Mouse (Mus musculus) neural tube, embryonic 12.5 days (tissue): ENCODE measurements around the gene Gcdh. TPM values are rescaled to one million over a fixed set of nuclear protein-coding genes. Genes with fewer than 3 reads are reported as not detected.

Experiments
- ATAC-seq: fragments of 200-750 bp; cut with Nextera tagmentation; 2 replicates; pipeline ENCODE4 v1.8.0; 2017; ENCODE audit warnings: low read depth, mild to moderate bottlenecking, moderate TSS enrichment, moderate library complexity; ENCODE audit not compliant: low FRiP score
- H3K27ac ChIP-seq: fragments of 300-500 bp; sonication (generic); 2 replicates; pipeline ENCODE4 v1.5.1; 2016
- H3K27me3 ChIP-seq: fragments of 300-500 bp; sonication (generic); replicated peaks from 2 replicates; pipeline ENCODE4 v1.6.1; 2016; ENCODE audit warnings: mild to moderate bottlenecking
- H3K36me3 ChIP-seq: fragments of 300-500 bp; sonication (generic); 2 replicates; pipeline ENCODE4 v1.6.1; 2016; ENCODE audit warnings: mild to moderate bottlenecking
- H3K4me1 ChIP-seq: fragments of 300-500 bp; sonication (generic); 2 replicates; pipeline ENCODE4 v1.6.1; 2016
- H3K4me2 ChIP-seq: fragments of 300-500 bp; sonication (generic); replicated peaks from 2 replicates; pipeline ENCODE4 v1.6.1; 2016; ENCODE audit warnings: mild to moderate bottlenecking
- H3K4me3 ChIP-seq: fragments of 300-500 bp; sonication (generic); 2 replicates; pipeline ENCODE4 v1.5.1; 2016
- H3K9ac ChIP-seq: fragments of 300-500 bp; sonication (generic); 2 replicates; pipeline ENCODE4 v1.6.1; 2016; ENCODE audit warnings: mild to moderate bottlenecking
- H3K9me3 ChIP-seq: fragments of 300-500 bp; sonication (generic); 2 replicates; pipeline ENCODE4 v1.6.1; 2016; ENCODE audit warnings: mild to moderate bottlenecking
- WGBS: fragments of 180-500 bp; shearing (Covaris S2); methylation state at CpG from one replicate; pipeline ENCODE4 v1.1.7; 2016; 5-methylcytosine and 5-hydroxymethylcytosine counted together
- polyA plus RNA-seq: library from polyadenylated mRNA; unstranded; fragments of >200 nt; fragmentation: Nextera tagmentation; extraction: Ambion mirVana; gene quantifications from 2 replicates; pipeline ENCODE4 v1.2.1, GENCODE M21; 2016

The Gcdh gene
- polyA plus RNA-seq, 1 experiment from 2014 or later, result 37.0 TPM

DNA sequence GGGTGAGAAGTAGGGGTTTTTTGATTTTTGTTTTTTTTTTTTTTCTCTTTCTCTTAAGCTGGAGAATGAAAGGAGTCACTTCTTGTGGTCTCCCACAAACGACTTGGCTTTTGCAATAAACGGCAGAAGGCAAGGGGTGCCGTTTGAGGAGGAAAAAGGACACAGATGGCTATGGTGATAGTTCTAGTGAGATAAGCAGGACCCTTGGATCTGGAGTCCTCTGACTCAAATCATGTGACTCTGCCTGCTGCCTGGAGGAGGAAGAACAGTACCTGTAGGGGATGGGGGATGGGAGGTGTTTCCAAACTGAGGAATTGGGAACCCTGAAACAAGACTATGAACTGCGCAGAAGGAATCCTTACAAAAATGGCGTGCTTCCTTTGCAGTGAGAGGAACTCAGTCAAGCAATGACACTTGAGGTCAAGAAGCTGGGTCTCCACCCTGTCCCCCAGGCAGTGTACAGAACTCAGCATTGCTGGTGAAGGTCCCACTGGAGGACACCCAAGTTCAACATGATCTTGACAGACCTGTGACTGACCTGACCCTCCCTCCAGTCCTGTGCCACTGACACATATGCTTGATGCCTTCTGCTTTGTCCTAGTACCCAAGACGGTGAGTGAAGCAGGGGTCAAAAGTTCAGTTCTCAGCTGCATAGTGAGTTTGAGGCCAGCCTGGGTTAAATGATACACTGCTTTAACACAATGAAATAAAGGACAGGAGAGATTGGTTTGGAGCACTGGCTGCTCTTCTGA is 45.9 kb downstream of the Gcdh start:
- Histone ChIP-seq H3K4me3 (no peak overlapping the region; the same call in 1 of the 2 replicates), H3K27me3 (no peaks in the 10 kb centered on the region), H3K9me3 (no peaks in the 10 kb centered on the region), H3K36me3 (peaks cover 22% of the 10 kb centered on the region), H3K27ac (no peak overlapping the region), H3K4me2 (peak overlapping the region; percentile 86), H3K4me1 (peaks cover 31% of the 10 kb centered on the region), H3K9ac (no peak overlapping the region)
- ATAC-seq, result no peak
- WGBS, result 38% methylated on average over 6 of the region's 6 CpGs

GRCm38 (mm10) chr8:84846722-84847572 is 46.8 kb downstream of the Gcdh start, which contains the start of gene Calr:
Calr (minus strand) TSS chr8:84846934.
- Histone ChIP-seq H3K27ac (peak within 1 kb of the TSS; percentile 68), H3K4me3 (peak within 1 kb of the TSS; percentile 94), H3K9me3 (no peaks in the 10 kb centered on the region), H3K36me3 (peaks cover 30% of the 10 kb centered on the region), H3K27me3 (no peaks in the 10 kb centered on the region), H3K4me2 (peak within 1 kb of the TSS; percentile 86), H3K9ac (peak within 1 kb of the TSS; percentile 85), H3K4me1 (peaks cover 32% of the 10 kb centered on the region)
- WGBS, result under 1% methylated on average over 55 of the region's 55 CpGs
- peak; percentile 99 for ATAC-seq

DNA sequence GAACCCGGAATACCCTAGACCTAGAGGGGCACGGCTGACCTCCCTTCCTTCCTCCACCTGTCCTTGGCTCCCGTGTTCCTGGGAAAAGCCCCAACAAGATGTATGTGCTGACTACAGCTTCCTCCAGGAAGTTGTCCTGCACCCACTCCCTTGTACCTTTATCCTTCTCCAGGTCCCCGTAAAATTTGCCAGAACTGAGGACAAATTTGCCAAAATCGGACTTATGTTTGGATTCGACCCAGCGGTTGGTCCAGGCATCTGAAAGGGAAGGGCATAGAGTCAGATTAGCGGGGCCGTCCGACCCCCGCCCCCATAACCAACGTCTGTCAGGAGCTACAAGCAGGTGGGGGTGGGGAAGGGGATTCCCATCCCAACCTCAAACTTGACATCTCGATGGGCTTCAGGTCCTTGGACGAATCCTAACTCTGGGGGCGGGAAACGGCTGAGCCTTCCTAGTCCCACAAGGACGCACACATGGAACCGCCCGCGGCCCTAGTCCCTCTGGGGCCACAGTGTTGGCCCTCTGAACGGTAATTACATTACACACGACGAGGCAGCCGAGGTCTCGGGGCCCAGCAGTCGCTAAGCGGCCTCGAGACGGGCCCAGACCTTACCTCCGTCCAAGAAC is 47.5 kb downstream of the Gcdh start:
- Histone ChIP-seq H3K27ac (peak overlapping the region; percentile 68; the same call in 1 of the 2 replicates), H3K36me3 (peaks cover 38% of the 10 kb centered on the region), H3K4me3 (peak overlapping the region; percentile 94), H3K4me1 (peaks cover 32% of the 10 kb centered on the region), H3K9me3 (no peaks in the 10 kb centered on the region), H3K27me3 (no peaks in the 10 kb centered on the region), H3K4me2 (peak overlapping the region; percentile 86), H3K9ac (peak overlapping the region; percentile 85)
- peak; percentile 55 for ATAC-seq
- 1% methylated on average over 30 of the region's 30 CpGs for WGBS

DNA sequence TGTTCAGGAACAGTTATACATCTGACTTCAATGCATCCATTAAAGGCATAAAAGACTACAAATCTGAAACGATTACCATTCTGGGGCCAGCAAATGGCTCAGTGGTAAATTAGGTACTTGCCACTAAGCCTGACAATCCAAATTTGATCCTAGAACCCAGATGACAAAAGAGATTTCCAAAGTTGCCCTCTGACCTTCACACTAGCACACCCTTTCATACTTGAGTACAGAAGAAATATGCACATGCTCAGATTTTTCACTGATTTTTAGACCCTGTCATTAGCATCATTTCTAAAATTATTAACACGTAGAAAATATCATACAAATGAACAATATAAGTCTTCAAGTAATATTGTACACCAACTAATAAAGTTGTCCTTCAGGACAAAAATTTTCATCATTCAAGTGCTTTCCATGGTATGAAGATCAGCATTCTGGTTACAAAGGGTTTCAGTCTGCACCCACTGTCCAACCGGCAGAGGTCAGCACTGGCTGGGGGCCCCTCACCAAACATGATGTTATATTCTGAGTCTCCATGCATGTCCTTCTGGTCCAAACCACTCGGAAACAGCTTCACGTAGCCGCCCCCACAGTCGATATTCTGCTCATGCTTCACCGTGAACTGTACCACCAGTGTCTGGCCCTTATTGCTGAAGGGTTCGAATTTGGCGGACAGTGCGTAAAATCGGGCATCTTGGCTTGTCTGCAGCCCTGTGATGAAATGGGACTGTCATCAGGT is 48.2 kb downstream of the Gcdh start:
- Histone ChIP-seq H3K27me3 (no peaks in the 10 kb centered on the region), H3K4me1 (peaks cover 32% of the 10 kb centered on the region), H3K9me3 (no peaks in the 10 kb centered on the region), H3K4me3 (peak overlapping the region; percentile 94), H3K4me2 (peak overlapping the region; percentile 86), H3K9ac (peak overlapping the region; percentile 85), H3K27ac (0 out of 2 replicates have a peak overlapping the region, but pooled peaks have one; percentile 68), H3K36me3 (peaks cover 40% of the 10 kb centered on the region)
- WGBS, result 18% methylated on average over 12 of the region's 12 CpGs
- ATAC-seq, result no peak

GRCm38 (mm10) chr8:84844397-84845070 is 49.2 kb downstream of the Gcdh start:
- H3K4me1 ChIP-seq, result peaks cover 35% of the 10 kb centered on the region
- peak overlapping the region; percentile 94 for H3K4me3 ChIP-seq
- H3K4me2 ChIP-seq, result peak overlapping the region; percentile 86
- ATAC-seq, result no peak
- H3K27ac ChIP-seq, result no peak overlapping the region
- H3K27me3 ChIP-seq, result no peaks in the 10 kb centered on the region
- H3K9me3 ChIP-seq, result no peaks in the 10 kb centered on the region
- H3K36me3 ChIP-seq, result peaks cover 40% of the 10 kb centered on the region
- WGBS, result 88% methylated on average over 9 of the region's 9 CpGs
- H3K9ac ChIP-seq, result peak overlapping the region; percentile 85

- Histone ChIP-seq H3K27ac (no peak overlapping the region), H3K4me1 (peaks cover 49% of the 10 kb centered on the region), H3K9ac (no peak overlapping the region), H3K36me3 (peaks cover 64% of the 10 kb centered on the region), H3K27me3 (no peaks in the 10 kb centered on the region), H3K4me3 (no peak overlapping the region), H3K9me3 (no peaks in the 10 kb centered on the region), H3K4me2 (no peak overlapping the region)
- 72% methylated on average over 1 of the region's 1 CpGs for WGBS
- ATAC-seq, result no peak
Measured at GRCm38 (mm10) chr8:84841514-84841913, 52.2 kb downstream of the Gcdh start.

GRCm38 (mm10) chr8:84840248-84840999 is 53.3 kb downstream of the Gcdh start, which contains the start of gene Rad23a:
Rad23a (minus strand) TSS chr8:84840665.
- under 1% methylated on average over 55 of the region's 55 CpGs for WGBS
- Histone ChIP-seq H3K9ac (peak within 1 kb of the TSS; percentile 89), H3K27ac (peak within 1 kb of the TSS; percentile 82; the same call in 1 of the 2 replicates), H3K4me3 (peak within 1 kb of the TSS; percentile 87), H3K36me3 (peaks cover 75% of the 10 kb centered on the region), H3K4me1 (peaks cover 51% of the 10 kb centered on the region), H3K27me3 (no peaks in the 10 kb centered on the region), H3K9me3 (no peaks in the 10 kb centered on the region), H3K4me2 (peak within 1 kb of the TSS; percentile 67)
- ATAC-seq, result peak; percentile 95

- 4% methylated on average over 7 of the region's 7 CpGs for WGBS
- Histone ChIP-seq H3K36me3 (peaks cover 77% of the 10 kb centered on the region), H3K9me3 (no peaks in the 10 kb centered on the region), H3K27me3 (no peaks in the 10 kb centered on the region), H3K27ac (peak overlapping the region; percentile 82; the same call in 1 of the 2 replicates), H3K4me1 (peaks cover 46% of the 10 kb centered on the region), H3K4me2 (peak overlapping the region; percentile 67), H3K9ac (peak overlapping the region; percentile 89), H3K4me3 (peak overlapping the region; percentile 87)
- no peak for ATAC-seq
Measured at GRCm38 (mm10) chr8:84839875-84840247, 53.9 kb downstream of the Gcdh start.

DNA sequence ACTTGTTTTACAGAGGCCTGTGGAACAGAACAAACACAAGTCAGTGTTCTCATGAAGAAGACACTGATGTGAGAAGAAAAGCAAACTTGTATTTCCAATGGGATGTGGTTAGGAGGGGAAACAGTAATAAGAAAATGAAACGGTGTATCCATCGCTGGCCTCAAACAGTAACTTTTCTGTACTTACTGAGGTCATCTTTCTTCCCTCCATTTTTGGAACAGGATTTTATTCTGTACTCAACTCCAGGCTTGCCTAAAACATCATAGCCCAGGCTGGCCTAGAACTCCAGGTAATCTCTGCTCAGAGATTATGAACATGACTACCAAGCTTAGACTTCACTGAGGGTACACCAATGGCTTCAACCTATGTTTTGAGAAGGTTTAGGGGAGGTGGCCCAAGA is 54.3 kb downstream of the Gcdh start:
- H3K4me2 ChIP-seq, result peak overlapping the region; percentile 67
- no peak overlapping the region for H3K27ac ChIP-seq
- WGBS, result 97% methylated on average over 2 of the region's 2 CpGs
- H3K36me3 ChIP-seq, result peaks cover 77% of the 10 kb centered on the region
- no peaks in the 10 kb centered on the region for H3K9me3 ChIP-seq
- ATAC-seq, result no peak
- H3K4me3 ChIP-seq, result peak overlapping the region; percentile 87
- no peaks in the 10 kb centered on the region for H3K27me3 ChIP-seq
- peaks cover 41% of the 10 kb centered on the region for H3K4me1 ChIP-seq
- H3K9ac ChIP-seq, result no peak overlapping the region

- H3K4me1 ChIP-seq, result peaks cover 35% of the 10 kb centered on the region
- H3K4me2 ChIP-seq, result no peak overlapping the region
- H3K27ac ChIP-seq, result no peak overlapping the region
Measured at GRCm38 (mm10) chr8:84838513-84838912, 55.2 kb downstream of the Gcdh start.

More at GRCm38 (mm10) chr8:84838513-84838912, 55.2 kb downstream of the Gcdh start:
- H3K9me3 ChIP-seq, result no peaks in the 10 kb centered on the region
- peaks cover 75% of the 10 kb centered on the region for H3K36me3 ChIP-seq
- ATAC-seq, result no peak
- 92% methylated on average over 5 of the region's 5 CpGs for WGBS
- H3K9ac ChIP-seq, result no peak overlapping the region
- H3K27me3 ChIP-seq, result no peaks in the 10 kb centered on the region
- no peak overlapping the region for H3K4me3 ChIP-seq
